Mouse (Mus musculus): ENCODE measurements around the gene Samhd1. TPM values are rescaled to one million over a fixed set of nuclear protein-coding genes. Genes with fewer than 3 reads are reported as not detected.

The Samhd1 gene
- polyA plus RNA-seq, 1 experiment from 2014 or later = 37.0 TPM

GRCm38 (mm10) chr2:157145173-157145572, 10.1 kb upstream of the Samhd1 start:
- DNase-seq (peak; percentile 10), ATAC-seq (ENCODE audit: insufficient read depth) (no peak)
- H3K36me3 ChIP-seq (ENCODE audit: insufficient read depth) = peaks cover 43% of the 10 kb centered on the region
- WGBS = 48% methylated on average over 1 of the region's 1 CpGs
- H3K4me1 ChIP-seq (ENCODE audit: insufficient read depth) = no peaks in the 10 kb centered on the region
- H3K9ac ChIP-seq = no peak overlapping the region
- TF ChIP-seq CTCF (IDR thresholded peaks at IDR 0.05; ENCODE audit: low read depth) = no peak
- no peak overlapping the region for H3K4me3 ChIP-seq (ENCODE audit: low read depth, low read length)
- no peaks in the 10 kb centered on the region for H3K27me3 ChIP-seq (ENCODE audit: insufficient read depth, low read length)
- no peaks in the 10 kb centered on the region for H3K9me3 ChIP-seq (ENCODE audit: low read depth, low read length)
- H3K4me2 ChIP-seq = no peak overlapping the region
- no peak overlapping the region for H3K27ac ChIP-seq (ENCODE audit: low read depth)

GRCm38 (mm10) chr2:157144132-157144531, 9.1 kb upstream of the Samhd1 start:
- Histone ChIP-seq H3K9me3 (ENCODE audit: low read depth, low read length) (no peaks in the 10 kb centered on the region), H3K9ac (no peak overlapping the region), H3K4me3 (ENCODE audit: low read depth, low read length) (no peak overlapping the region), H3K27me3 (ENCODE audit: insufficient read depth, low read length) (no peaks in the 10 kb centered on the region), H3K4me1 (ENCODE audit: insufficient read depth) (no peaks in the 10 kb centered on the region), H3K36me3 (ENCODE audit: insufficient read depth) (peaks cover 33% of the 10 kb centered on the region), H3K27ac (ENCODE audit: low read depth) (no peak overlapping the region), H3K4me2 (no peak overlapping the region)
- ATAC-seq (ENCODE audit: insufficient read depth) (no peak), DNase-seq (no peak)
- WGBS = 71% methylated on average over 5 of the region's 5 CpGs
- TF ChIP-seq CTCF (IDR thresholded peaks at IDR 0.05; ENCODE audit: low read depth) = no peak

DNA sequence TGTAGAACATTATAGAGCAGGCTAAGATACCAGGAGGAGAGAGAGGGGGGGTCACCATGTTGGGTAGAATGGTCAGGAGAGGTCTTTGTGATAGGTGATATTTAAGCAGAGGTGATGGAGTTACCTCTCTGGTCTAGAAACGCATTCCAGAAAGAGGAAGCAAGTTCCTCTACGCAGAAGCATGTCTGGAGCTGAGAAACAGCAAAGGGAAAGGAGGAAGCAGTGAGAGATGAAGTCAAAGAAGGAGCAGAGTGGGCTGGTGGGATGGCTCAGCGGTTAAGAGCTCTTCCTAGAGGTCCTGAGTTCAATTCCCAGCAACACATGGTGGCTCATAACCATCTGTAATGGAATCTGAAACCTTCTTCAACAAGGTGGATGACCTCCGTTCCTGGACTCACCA, 6.9 kb upstream of the Samhd1 start:
- TF ChIP-seq CTCF (IDR thresholded peaks at IDR 0.05; ENCODE audit: low read depth) = no peak
- no peak overlapping the region for H3K4me2 ChIP-seq

DNA sequence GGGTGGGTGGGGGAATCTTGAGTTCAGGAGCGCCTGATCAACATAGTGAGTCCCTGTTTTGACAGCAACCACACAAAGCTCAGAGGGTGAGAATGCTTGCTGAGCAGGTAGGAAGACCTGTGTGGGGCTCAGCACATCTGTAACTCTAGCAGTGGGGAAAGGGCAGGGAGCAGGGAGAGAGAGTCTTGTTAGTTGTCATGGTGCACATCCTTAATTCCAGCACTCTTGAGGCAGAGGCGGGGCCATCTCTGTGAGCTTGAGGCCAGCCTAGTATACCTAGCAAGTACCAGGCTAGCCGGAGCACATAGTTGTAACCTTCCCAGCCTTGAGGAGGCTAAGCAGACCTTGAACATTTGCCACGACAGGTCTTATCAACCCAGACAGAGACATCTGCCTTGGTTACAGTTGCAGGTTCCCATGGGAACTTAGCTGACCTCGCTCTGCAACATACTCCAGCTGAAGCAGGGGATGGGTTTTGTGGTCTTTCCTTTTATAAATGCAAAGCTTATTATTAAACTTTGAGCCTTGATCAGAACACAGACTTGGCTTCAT, 4.3 kb upstream of the Samhd1 start:
- no peaks in the 10 kb centered on the region for H3K27me3 ChIP-seq (ENCODE audit: insufficient read depth, low read length)
- no peak for TF ChIP-seq CTCF (IDR thresholded peaks at IDR 0.05; ENCODE audit: low read depth)
- no peaks in the 10 kb centered on the region for H3K4me1 ChIP-seq (ENCODE audit: insufficient read depth)
- WGBS = 83% methylated on average over 5 of the region's 5 CpGs
- no peak for DNase-seq
- no peaks in the 10 kb centered on the region for H3K9me3 ChIP-seq (ENCODE audit: low read depth, low read length)
- H3K4me3 ChIP-seq (ENCODE audit: low read depth, low read length) = no peak overlapping the region
- no peak for ATAC-seq (ENCODE audit: insufficient read depth)
- no peak overlapping the region for H3K9ac ChIP-seq
- no peak overlapping the region for H3K27ac ChIP-seq (ENCODE audit: low read depth)
- no peaks in the 10 kb centered on the region for H3K36me3 ChIP-seq (ENCODE audit: insufficient read depth)
- H3K4me2 ChIP-seq = no peak overlapping the region

More for the DNA sequence above, 6.9 kb upstream of the Samhd1 start:
- DNase-seq (no peak), ATAC-seq (ENCODE audit: insufficient read depth) (no peak)
- no peak overlapping the region for H3K4me3 ChIP-seq (ENCODE audit: low read depth, low read length)
- H3K27ac ChIP-seq (ENCODE audit: low read depth) = no peak overlapping the region
- H3K27me3 ChIP-seq (ENCODE audit: insufficient read depth, low read length) = no peaks in the 10 kb centered on the region
- WGBS = 77% methylated on average over 4 of the region's 4 CpGs
- no peak overlapping the region for H3K9ac ChIP-seq
- peaks cover 15% of the 10 kb centered on the region for H3K36me3 ChIP-seq (ENCODE audit: insufficient read depth)
- H3K4me1 ChIP-seq (ENCODE audit: insufficient read depth) = no peaks in the 10 kb centered on the region
- no peaks in the 10 kb centered on the region for H3K9me3 ChIP-seq (ENCODE audit: low read depth, low read length)

DNA sequence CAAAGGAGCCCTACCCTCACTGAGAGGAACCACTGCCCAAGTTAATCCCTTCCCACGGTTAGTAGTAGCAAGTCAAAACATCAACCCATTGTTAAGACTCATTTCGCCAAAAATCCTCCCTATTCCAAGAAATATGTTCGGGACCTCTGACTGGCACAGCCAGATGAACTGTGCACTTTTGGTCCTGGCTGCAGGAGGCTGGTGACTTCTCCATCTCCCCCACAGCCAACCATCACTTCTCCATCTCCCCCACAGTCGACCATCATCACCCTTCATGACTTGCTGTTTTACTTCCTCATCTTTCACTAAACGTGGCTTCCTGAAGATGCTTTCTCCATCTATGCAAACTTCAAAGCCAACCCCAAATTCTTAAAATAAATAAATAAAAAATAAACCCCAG, 3.7 kb upstream of the Samhd1 start:
- Histone ChIP-seq H3K27me3 (ENCODE audit: insufficient read depth, low read length) (no peaks in the 10 kb centered on the region), H3K9me3 (ENCODE audit: low read depth, low read length) (no peaks in the 10 kb centered on the region), H3K27ac (ENCODE audit: low read depth) (no peak overlapping the region), H3K4me1 (ENCODE audit: insufficient read depth) (no peaks in the 10 kb centered on the region), H3K36me3 (ENCODE audit: insufficient read depth) (no peaks in the 10 kb centered on the region), H3K4me2 (no peak overlapping the region), H3K4me3 (ENCODE audit: low read depth, low read length) (no peak overlapping the region), H3K9ac (no peak overlapping the region)
- no peak for ATAC-seq (ENCODE audit: insufficient read depth)
- DNase-seq = no peak
- no peak for TF ChIP-seq CTCF (IDR thresholded peaks at IDR 0.05; ENCODE audit: low read depth)
- WGBS = 80% methylated on average over 5 of the region's 5 CpGs

DNA sequence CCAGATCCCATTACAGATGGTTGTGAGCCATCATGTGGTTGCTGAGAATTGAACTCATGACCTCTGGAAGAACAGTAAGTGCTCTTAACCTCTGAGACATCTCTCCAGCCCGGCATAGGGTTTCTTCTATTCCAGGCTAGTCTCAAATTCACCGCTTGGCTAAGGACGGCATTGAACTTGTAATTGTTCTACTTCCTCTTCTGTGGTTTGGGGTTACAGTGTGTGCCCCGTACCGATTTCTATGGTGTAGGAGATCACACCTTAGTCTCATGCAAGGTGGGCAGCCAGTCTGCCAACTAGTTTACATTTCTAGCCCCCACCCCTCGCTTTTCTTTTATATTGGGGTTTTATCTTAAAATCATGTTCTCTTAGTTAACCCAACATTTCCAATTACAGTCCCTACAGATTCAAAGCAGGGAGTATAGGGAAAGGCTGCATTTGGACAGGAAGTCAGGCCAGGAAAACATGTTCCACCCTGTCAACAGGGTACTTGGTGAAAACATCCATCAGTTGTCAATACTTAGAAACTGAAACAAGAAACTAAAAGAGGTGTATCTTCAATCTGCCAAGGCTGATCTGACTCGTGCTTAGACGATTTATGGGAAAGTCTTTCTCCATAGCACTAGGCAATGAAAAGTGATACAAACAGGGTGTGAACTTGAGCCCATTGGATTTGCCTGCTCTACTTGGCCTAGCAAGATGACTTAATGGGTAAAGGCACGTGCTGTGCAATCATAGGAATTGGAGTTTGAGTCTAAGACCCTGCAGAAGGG, 3.1 kb upstream of the Samhd1 start:
- no peak for ATAC-seq (ENCODE audit: insufficient read depth)
- H3K9ac ChIP-seq = no peak overlapping the region
- no peak for TF ChIP-seq CTCF (IDR thresholded peaks at IDR 0.05; ENCODE audit: low read depth)

DNA sequence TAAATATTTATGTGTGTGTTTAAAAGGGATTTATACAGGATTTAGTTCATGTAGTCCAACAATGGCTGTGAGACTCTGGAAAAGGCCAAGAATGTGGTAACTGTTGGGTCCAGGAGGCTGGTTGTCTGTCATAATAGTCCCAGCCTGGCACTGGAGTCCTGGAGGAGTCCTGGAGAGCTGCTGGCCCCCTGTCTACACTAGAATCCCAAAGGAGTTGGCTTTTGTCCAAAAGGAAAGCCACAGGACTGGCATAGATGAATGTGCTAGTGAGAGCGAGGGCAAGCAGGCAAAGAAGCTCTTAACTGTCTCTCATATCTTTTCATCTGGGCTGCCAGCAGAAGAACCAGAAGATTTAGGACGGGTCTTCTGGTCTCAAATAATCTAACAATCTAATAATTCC, 1.6 kb upstream of the Samhd1 start:
- DNase-seq = peak; percentile 39
- Histone ChIP-seq H3K9ac (no peak overlapping the region), H3K27me3 (ENCODE audit: insufficient read depth, low read length) (no peaks in the 10 kb centered on the region), H3K4me2 (no peak overlapping the region), H3K27ac (ENCODE audit: low read depth) (peak overlapping the region; percentile 20; the same call in 1 of the 2 replicates), H3K9me3 (ENCODE audit: low read depth, low read length) (no peaks in the 10 kb centered on the region), H3K4me3 (ENCODE audit: low read depth, low read length) (no peak overlapping the region), H3K4me1 (ENCODE audit: insufficient read depth) (no peaks in the 10 kb centered on the region), H3K36me3 (ENCODE audit: insufficient read depth) (no peaks in the 10 kb centered on the region)
- ATAC-seq (ENCODE audit: insufficient read depth) = no peak
- TF ChIP-seq CTCF (IDR thresholded peaks at IDR 0.05; ENCODE audit: low read depth) = no peak
- WGBS = 54% methylated on average over 2 of the region's 2 CpGs

More for the DNA sequence above, 3.1 kb upstream of the Samhd1 start:
- Histone ChIP-seq H3K36me3 (ENCODE audit: insufficient read depth) (no peaks in the 10 kb centered on the region), H3K9me3 (ENCODE audit: low read depth, low read length) (no peaks in the 10 kb centered on the region), H3K4me2 (no peak overlapping the region), H3K4me3 (ENCODE audit: low read depth, low read length) (no peak overlapping the region), H3K27me3 (ENCODE audit: insufficient read depth, low read length) (no peaks in the 10 kb centered on the region), H3K4me1 (ENCODE audit: insufficient read depth) (no peaks in the 10 kb centered on the region), H3K27ac (ENCODE audit: low read depth) (no peak overlapping the region)
- WGBS = 83% methylated on average over 9 of the region's 9 CpGs
- no peak for DNase-seq

All from lung, embryonic 14.5 days (tissue).